Mouse (Mus musculus) heart, embryonic 11.5 days (tissue): Measurements from ENCODE around the gene Cnpy3. TPM values are rescaled to one million over a fixed set of nuclear protein-coding genes. Genes with fewer than 3 reads are reported as not detected.
"Not testable (repeated sequence)": the region's sequence is repeated elsewhere in the genome, so short reads cannot be mapped to it uniquely, and the experiment has no call there.

ENCODE experiments used
- ATAC-seq: fragments of 200-750 bp; cut with Nextera tagmentation; replicated peaks from 2 replicates; pipeline ENCODE4 v1.8.0; 2017; ENCODE audit warnings: moderate library complexity; ENCODE audit not compliant: insufficient number of reproducible peaks, low FRiP score, low TSS enrichment
- H3K27ac ChIP-seq: fragments of 300-500 bp; sonication (generic); 2 replicates; pipeline ENCODE4 v1.5.1; 2014; ENCODE audit warnings: mild to moderate bottlenecking, low read depth, low read length
- H3K27me3 ChIP-seq: fragments of 300-500 bp; sonication (generic); 2 replicates; pipeline ENCODE4 v1.6.1; 2014; ENCODE audit warnings: mild to moderate bottlenecking, low read length, mixed read lengths; ENCODE audit not compliant: control insufficient read depth, insufficient read depth
- H3K36me3 ChIP-seq: fragments of 300-500 bp; sonication (generic); 2 replicates; pipeline ENCODE4 v1.6.1; 2014; ENCODE audit warnings: mild to moderate bottlenecking, low read length, moderate library complexity, mixed read lengths; ENCODE audit not compliant: control insufficient read depth, insufficient read depth
- H3K4me1 ChIP-seq: fragments of 300-500 bp; sonication (generic); 2 replicates; pipeline ENCODE4 v1.6.1; 2014; ENCODE audit warnings: low read length; ENCODE audit not compliant: control insufficient read depth, insufficient read depth
- H3K4me2 ChIP-seq: fragments of 300-500 bp; sonication (generic); 2 replicates; pipeline ENCODE4 v1.6.1; 2014; ENCODE audit warnings: mild to moderate bottlenecking, moderate library complexity
- H3K4me3 ChIP-seq: fragments of 300-500 bp; sonication (generic); 2 replicates; pipeline ENCODE4 v1.5.1; 2014; ENCODE audit warnings: low read depth, low read length
- H3K9ac ChIP-seq: fragments of 300-500 bp; sonication (generic); 2 replicates; pipeline ENCODE4 v1.6.1; 2014; ENCODE audit warnings: mild to moderate bottlenecking, low read depth, low read length, moderate library complexity
- H3K9me3 ChIP-seq: fragments of 300-500 bp; sonication (generic); replicated peaks from 2 replicates; pipeline ENCODE4 v1.6.1; 2016; ENCODE audit warnings: low read length; ENCODE audit not compliant: control insufficient read depth
- WGBS: fragments of 180-500 bp; shearing (Covaris S2); extraction: QIAGEN DNeasy Blood & Tissue Kit; methylation state at CpG from one replicate; pipeline ENCODE4 v1.1.7; 2014; ENCODE audit not compliant: insufficient replicate concordance; 5-methylcytosine and 5-hydroxymethylcytosine counted together
- polyA plus RNA-seq: library from polyadenylated mRNA; unstranded; fragments of >200 nt; fragmentation: Nextera tagmentation; extraction: Ambion mirVana; gene quantifications from 2 replicates; pipeline ENCODE4 v1.2.1, GENCODE M21; 2014

Cnpy3 gene
- 46.5 and 51.9 TPM in 2 replicates for polyA plus RNA-seq

- Histone ChIP-seq H3K4me2 (peak within 1 kb of the TSS; percentile 75), H3K9ac (peak within 1 kb of the TSS; percentile 77), H3K27ac (peak within 1 kb of the TSS; percentile 74), H3K27me3 (no peaks in the 10 kb centered on the region), H3K4me3 (peak within 1 kb of the TSS; percentile 67), H3K36me3 (no peaks in the 10 kb centered on the region), H3K4me1 (peaks cover 7% of the 10 kb centered on the region), H3K9me3 (no peaks in the 10 kb centered on the region; the same call in 1 of the 2 replicates)
- WGBS = 1% methylated on average over 57 of the region's 58 CpGs
- ATAC-seq = peak; percentile 98
Measured at GRCm38 (mm10) chr17:46751794-46752556, at the start of gene Cnpy3. Gene Cnpy3, minus strand, starts transcription at chr17:46752214.

- 81% methylated on average over 6 of the region's 6 CpGs for WGBS
- H3K4me3 ChIP-seq = no peak overlapping the region
- 0 out of 2 replicates have a peak, but pooled peaks cover 3% of the 10 kb centered on the region for H3K4me1 ChIP-seq
- no peaks in the 10 kb centered on the region for H3K9me3 ChIP-seq
- no peak overlapping the region for H3K9ac ChIP-seq
- no peak overlapping the region for H3K4me2 ChIP-seq
- peaks cover 12% of the 10 kb centered on the region for H3K36me3 ChIP-seq
- no peak for ATAC-seq
- no peaks in the 10 kb centered on the region for H3K27me3 ChIP-seq
- H3K27ac ChIP-seq = no peak overlapping the region
Measured at GRCm38 (mm10) chr17:46801761-46802160, 49.7 kb upstream of the Cnpy3 start.

- H3K27me3 ChIP-seq = no peaks in the 10 kb centered on the region
- no peak overlapping the region for H3K9ac ChIP-seq
- no peaks in the 10 kb centered on the region for H3K9me3 ChIP-seq
- H3K4me2 ChIP-seq = no peak overlapping the region
- no peak for ATAC-seq
- no peak overlapping the region for H3K27ac ChIP-seq
- H3K36me3 ChIP-seq = peaks cover 8% of the 10 kb centered on the region
- WGBS = 83% methylated on average over 10 of the region's 10 CpGs
- H3K4me3 ChIP-seq = no peak overlapping the region
- H3K4me1 ChIP-seq = 0 out of 2 replicates have a peak, but pooled peaks cover 3% of the 10 kb centered on the region
Measured at GRCm38 (mm10) chr17:46799680-46800079, 47.7 kb upstream of the Cnpy3 start.

- 22% methylated on average over 8 of the region's 8 CpGs for WGBS
- ATAC-seq = no peak
Measured at GRCm38 (mm10) chr17:46797386-46797785, 45.4 kb upstream of the Cnpy3 start.

GRCm38 (mm10) chr17:46796743-46797142 lies 44.7 kb upstream of the Cnpy3 start:
- Histone ChIP-seq H3K27ac (no peak overlapping the region), H3K4me3 (no peak overlapping the region), H3K9ac (no peak overlapping the region), H3K4me1 (0 out of 2 replicates have a peak, but pooled peaks cover 3% of the 10 kb centered on the region), H3K9me3 (no peaks in the 10 kb centered on the region), H3K4me2 (no peak overlapping the region), H3K36me3 (peaks cover 8% of the 10 kb centered on the region), H3K27me3 (no peaks in the 10 kb centered on the region)
- no peak for ATAC-seq
- 80% methylated on average over 4 of the region's 4 CpGs for WGBS

More at GRCm38 (mm10) chr17:46797386-46797785, 45.4 kb upstream of the Cnpy3 start:
- no peak overlapping the region for H3K4me2 ChIP-seq
- H3K4me3 ChIP-seq = no peak overlapping the region
- no peak overlapping the region for H3K9ac ChIP-seq
- H3K27ac ChIP-seq = no peak overlapping the region
- H3K27me3 ChIP-seq = no peaks in the 10 kb centered on the region
- H3K4me1 ChIP-seq = 0 out of 2 replicates have a peak, but pooled peaks cover 3% of the 10 kb centered on the region
- peaks cover 8% of the 10 kb centered on the region for H3K36me3 ChIP-seq
- H3K9me3 ChIP-seq = no peaks in the 10 kb centered on the region

GRCm38 (mm10) chr17:46792963-46793362 lies 40.9 kb upstream of the Cnpy3 start:
- H3K4me2 ChIP-seq = no peak overlapping the region
- no peaks in the 10 kb centered on the region for H3K9me3 ChIP-seq
- 0 out of 2 replicates have a peak, but pooled peaks cover 3% of the 10 kb centered on the region for H3K4me1 ChIP-seq
- H3K27ac ChIP-seq = no peak overlapping the region
- no peak overlapping the region for H3K9ac ChIP-seq
- no peaks in the 10 kb centered on the region for H3K36me3 ChIP-seq
- no peak for ATAC-seq
- H3K4me3 ChIP-seq = no peak overlapping the region
- WGBS = 69% methylated on average over 2 of the region's 2 CpGs
- H3K27me3 ChIP-seq = no peaks in the 10 kb centered on the region

GRCm38 (mm10) chr17:46787974-46788373 lies 36.0 kb upstream of the Cnpy3 start:
- not testable (repeated sequence) for H3K4me3 ChIP-seq, H3K4me1 ChIP-seq, H3K4me2 ChIP-seq, H3K36me3 ChIP-seq, H3K9me3 ChIP-seq, H3K27me3 ChIP-seq, ATAC-seq, H3K27ac ChIP-seq, H3K9ac ChIP-seq
- 64% methylated on average over 2 of the region's 2 CpGs for WGBS

- H3K4me3 ChIP-seq = no peak overlapping the region
- H3K27me3 ChIP-seq = no peaks in the 10 kb centered on the region
- H3K4me2 ChIP-seq = no peak overlapping the region
- 72% methylated on average over 5 of the region's 5 CpGs for WGBS
- no peak overlapping the region for H3K27ac ChIP-seq
- H3K36me3 ChIP-seq = no peaks in the 10 kb centered on the region
- H3K9ac ChIP-seq = no peak overlapping the region
- H3K4me1 ChIP-seq = no peaks in the 10 kb centered on the region
- no peak for ATAC-seq
- no peaks in the 10 kb centered on the region for H3K9me3 ChIP-seq
Measured at GRCm38 (mm10) chr17:46786952-46787351, 34.9 kb upstream of the Cnpy3 start.

- peak overlapping the region; percentile 77 for H3K4me3 ChIP-seq
- no peaks in the 10 kb centered on the region for H3K9me3 ChIP-seq
- H3K4me1 ChIP-seq = no peaks in the 10 kb centered on the region
- no peak; the same call in 1 of the 2 replicates for ATAC-seq
- 79% methylated on average over 2 of the region's 2 CpGs for WGBS
- no peak overlapping the region for H3K9ac ChIP-seq
- peak overlapping the region; percentile 85; the same call in 1 of the 2 replicates for H3K27ac ChIP-seq
- peak overlapping the region; percentile 69 for H3K4me2 ChIP-seq
- H3K36me3 ChIP-seq = peaks cover 19% of the 10 kb centered on the region
- no peaks in the 10 kb centered on the region for H3K27me3 ChIP-seq
Measured at GRCm38 (mm10) chr17:46783222-46783565, 31.2 kb upstream of the Cnpy3 start.
